Mouse (Mus musculus) layer of hippocampus, adult 8-10 months (tissue): Measurements from ENCODE around the gene Rxra. TPM values are rescaled to one million over a fixed set of nuclear protein-coding genes. Genes with fewer than 3 reads are reported as not detected.
A peak's percentile ranks its signal among the peaks of the same experiment; 100 is the strongest.

ENCODE experiments used
- DNase-seq, 2 experiments: peaks; one replicate each; pipeline ENCODE4 v3.0.0; 2022; ENCODE audit warnings: low spot score in 2 of 2
- total RNA-seq, 4 experiments: library from RNA; stranded (reverse); gene quantifications; 2 replicates each; pipeline ENCODE4 v1.2.4; 2022

Gene Rxra
- total RNA-seq, 4 experiments from 2014 or later = 31.6 to 33.9 (median 32.9) TPM

GRCm38 (mm10) chr2:27802493-27802892, 126.3 kb downstream of the Rxra start:
- peak; percentile 12 to 22 for DNase-seq

- no peak for DNase-seq
Observed at GRCm38 (mm10) chr2:27806691-27807090, 130.5 kb downstream of the Rxra start.

- DNase-seq = no peak
Observed at GRCm38 (mm10) chr2:27807684-27808083, 131.4 kb downstream of the Rxra start.

GRCm38 (mm10) chr2:27809897-27810296, 133.7 kb downstream of the Rxra start:
- no peak for DNase-seq

Other genes starting within 250 kb of the Rxra start
- gene Vav2, start 249.4 kb upstream of the Rxra start, total RNA-seq = 10 to 100 TPM in 3 of 4 experiments, 1 to 10 TPM in 1; 9.1 to 12.9 (median 11.8) TPM
- gene Brd3os, start 234.1 kb upstream of the Rxra start, total RNA-seq = 10 to 100 TPM; 23.5 to 28.6 (median 27.9) TPM
- 10 to 100 TPM; 40.6 to 47.9 (median 46.6) TPM for gene Brd3, start 168.8 kb upstream of the Rxra start, total RNA-seq
- gene Wdr5, start 161.3 kb upstream of the Rxra start, total RNA-seq = 10 to 100 TPM; 25.7 to 29.8 (median 27.9) TPM
- 1 to 10 TPM; 5.5 to 7.7 (median 5.8) TPM for gene Col5a1, start 210.0 kb downstream of the Rxra start, total RNA-seq